Mouse (Mus musculus): ENCODE measurements around the gene Txlnb. TPM values are rescaled to one million over a fixed set of nuclear protein-coding genes. Genes with fewer than 3 reads are reported as not detected.

Txlnb gene
- polyA plus RNA-seq, 1 experiment = 0.53 TPM

- no peak overlapping the region for H3K27ac ChIP-seq (ENCODE audit: control insufficient read depth, insufficient read depth, low read depth, low read length)
- no peak overlapping the region for H3K4me3 ChIP-seq (ENCODE audit: control insufficient read depth, low read depth, low read length)
- H3K27me3 ChIP-seq (ENCODE audit: control insufficient read depth, insufficient read depth, low read length) = no peaks in the 10 kb centered on the region
- no peaks in the 10 kb centered on the region for H3K36me3 ChIP-seq (ENCODE audit: control insufficient read depth, insufficient read depth, low read length)
- peaks cover 3% of the 10 kb centered on the region for H3K4me1 ChIP-seq (ENCODE audit: control insufficient read depth, insufficient read depth, low read length)
- TF ChIP-seq POLR2A (IDR thresholded peaks at IDR 0.05; ENCODE audit: control insufficient read depth, low read depth, low read length) (no peak), CTCF (IDR thresholded peaks at IDR 0.05; ENCODE audit: control insufficient read depth, insufficient read depth, insufficient replicate concordance, low read depth, low read length) (no peak)
Measured at GRCm38 (mm10) chr10:17827391-17827790, 31.4 kb downstream of the Txlnb start.

GRCm38 (mm10) chr10:17829205-17829604, 33.2 kb downstream of the Txlnb start:
- H3K4me1 ChIP-seq (ENCODE audit: control insufficient read depth, insufficient read depth, low read length) = peaks cover 3% of the 10 kb centered on the region
- H3K27me3 ChIP-seq (ENCODE audit: control insufficient read depth, insufficient read depth, low read length) = no peaks in the 10 kb centered on the region
- TF ChIP-seq POLR2A (IDR thresholded peaks at IDR 0.05; ENCODE audit: control insufficient read depth, low read depth, low read length) (no peak), CTCF (IDR thresholded peaks at IDR 0.05; ENCODE audit: control insufficient read depth, insufficient read depth, insufficient replicate concordance, low read depth, low read length) (no peak)
- H3K4me3 ChIP-seq (ENCODE audit: control insufficient read depth, low read depth, low read length) = no peak overlapping the region
- no peaks in the 10 kb centered on the region for H3K36me3 ChIP-seq (ENCODE audit: control insufficient read depth, insufficient read depth, low read length)
- H3K27ac ChIP-seq (ENCODE audit: control insufficient read depth, insufficient read depth, low read depth, low read length) = no peak overlapping the region

GRCm38 (mm10) chr10:17831041-17831440, 35.0 kb downstream of the Txlnb start:
- no peak overlapping the region for H3K27ac ChIP-seq (ENCODE audit: control insufficient read depth, insufficient read depth, low read depth, low read length)
- H3K36me3 ChIP-seq (ENCODE audit: control insufficient read depth, insufficient read depth, low read length) = no peaks in the 10 kb centered on the region
- no peak for TF ChIP-seq CTCF (IDR thresholded peaks at IDR 0.05; ENCODE audit: control insufficient read depth, insufficient read depth, insufficient replicate concordance, low read depth, low read length)
- TF ChIP-seq POLR2A (IDR thresholded peaks at IDR 0.05; ENCODE audit: control insufficient read depth, low read depth, low read length) = no peak
- H3K27me3 ChIP-seq (ENCODE audit: control insufficient read depth, insufficient read depth, low read length) = no peaks in the 10 kb centered on the region
- peak overlapping the region; percentile 65; the same call in 1 of the 2 replicates for H3K4me3 ChIP-seq (ENCODE audit: control insufficient read depth, low read depth, low read length)
- peaks cover 3% of the 10 kb centered on the region for H3K4me1 ChIP-seq (ENCODE audit: control insufficient read depth, insufficient read depth, low read length)

- Histone ChIP-seq H3K27me3 (ENCODE audit: control insufficient read depth, insufficient read depth, low read length) (no peaks in the 10 kb centered on the region), H3K27ac (ENCODE audit: control insufficient read depth, insufficient read depth, low read depth, low read length) (no peak overlapping the region), H3K4me1 (ENCODE audit: control insufficient read depth, insufficient read depth, low read length) (no peaks in the 10 kb centered on the region), H3K4me3 (ENCODE audit: control insufficient read depth, low read depth, low read length) (no peak overlapping the region), H3K36me3 (ENCODE audit: control insufficient read depth, insufficient read depth, low read length) (no peaks in the 10 kb centered on the region)
- TF ChIP-seq POLR2A (IDR thresholded peaks at IDR 0.05; ENCODE audit: control insufficient read depth, low read depth, low read length) = no peak
- no peak for TF ChIP-seq CTCF (IDR thresholded peaks at IDR 0.05; ENCODE audit: control insufficient read depth, insufficient read depth, insufficient replicate concordance, low read depth, low read length)
Measured at GRCm38 (mm10) chr10:17835031-17835430, 39.0 kb downstream of the Txlnb start.

- H3K27me3 ChIP-seq (ENCODE audit: control insufficient read depth, insufficient read depth, low read length) = no peaks in the 10 kb centered on the region
- no peak overlapping the region for H3K4me3 ChIP-seq (ENCODE audit: control insufficient read depth, low read depth, low read length)
- no peak for TF ChIP-seq POLR2A (IDR thresholded peaks at IDR 0.05; ENCODE audit: control insufficient read depth, low read depth, low read length)
- TF ChIP-seq CTCF (IDR thresholded peaks at IDR 0.05; ENCODE audit: control insufficient read depth, insufficient read depth, insufficient replicate concordance, low read depth, low read length) = no peak
- H3K36me3 ChIP-seq (ENCODE audit: control insufficient read depth, insufficient read depth, low read length) = no peaks in the 10 kb centered on the region
- no peak overlapping the region for H3K27ac ChIP-seq (ENCODE audit: control insufficient read depth, insufficient read depth, low read depth, low read length)
- H3K4me1 ChIP-seq (ENCODE audit: control insufficient read depth, insufficient read depth, low read length) = no peaks in the 10 kb centered on the region
Measured at GRCm38 (mm10) chr10:17836275-17836674, 40.2 kb downstream of the Txlnb start.

GRCm38 (mm10) chr10:17842030-17842429, 46.0 kb downstream of the Txlnb start:
- no peak overlapping the region for H3K4me3 ChIP-seq (ENCODE audit: control insufficient read depth, low read depth, low read length)
- no peaks in the 10 kb centered on the region for H3K27me3 ChIP-seq (ENCODE audit: control insufficient read depth, insufficient read depth, low read length)
- TF ChIP-seq POLR2A (IDR thresholded peaks at IDR 0.05; ENCODE audit: control insufficient read depth, low read depth, low read length) (no peak), CTCF (IDR thresholded peaks at IDR 0.05; ENCODE audit: control insufficient read depth, insufficient read depth, insufficient replicate concordance, low read depth, low read length) (no peak)
- no peaks in the 10 kb centered on the region for H3K36me3 ChIP-seq (ENCODE audit: control insufficient read depth, insufficient read depth, low read length)
- H3K27ac ChIP-seq (ENCODE audit: control insufficient read depth, insufficient read depth, low read depth, low read length) = no peak overlapping the region
- no peaks in the 10 kb centered on the region for H3K4me1 ChIP-seq (ENCODE audit: control insufficient read depth, insufficient read depth, low read length)

GRCm38 (mm10) chr10:17844781-17845537, 48.9 kb downstream of the Txlnb start:
- TF ChIP-seq CTCF (IDR thresholded peaks at IDR 0.05; ENCODE audit: control insufficient read depth, insufficient read depth, insufficient replicate concordance, low read depth, low read length) (no peak), POLR2A (IDR thresholded peaks at IDR 0.05; ENCODE audit: control insufficient read depth, low read depth, low read length) (no peak)
- H3K36me3 ChIP-seq (ENCODE audit: control insufficient read depth, insufficient read depth, low read length) = no peaks in the 10 kb centered on the region
- no peak overlapping the region for H3K27ac ChIP-seq (ENCODE audit: control insufficient read depth, insufficient read depth, low read depth, low read length)
- no peaks in the 10 kb centered on the region for H3K4me1 ChIP-seq (ENCODE audit: control insufficient read depth, insufficient read depth, low read length)
- H3K27me3 ChIP-seq (ENCODE audit: control insufficient read depth, insufficient read depth, low read length) = no peaks in the 10 kb centered on the region
- no peak overlapping the region for H3K4me3 ChIP-seq (ENCODE audit: control insufficient read depth, low read depth, low read length)
